Mouse (Mus musculus) hindbrain, postnatal 0 days (tissue): ENCODE measurements around the gene Xlr4c. TPM values are rescaled to one million over a fixed set of nuclear protein-coding genes. Genes with fewer than 3 reads are reported as not detected.

Source experiments
- polyA plus RNA-seq: library from polyadenylated mRNA; unstranded; fragments of >200 nt; fragmentation: Nextera tagmentation; extraction: Ambion mirVana; gene quantifications from 2 replicates; pipeline ENCODE4 v1.2.1, GENCODE M21; 2015
- total RNA-seq: library from RNA; depleted of rRNA; stranded (reverse); fragments of >200 nt; gene quantifications from 2 replicates; pipeline ENCODE4 v1.2.3, GENCODE M21; 2014; rRNA removed

Xlr4c gene
- total and polyA plus RNA-seq, 2 experiments from 2014 or later, result 0.31 TPM; not detected in 1

Other genes with a start within 250 kb of the Xlr4c start
- not detected in 2 replicates for gene Pnma5, start 206.0 kb downstream of the Xlr4c start, total RNA-seq
- gene Pnma5, start 206.0 kb downstream of the Xlr4c start, polyA plus RNA-seq, result 0.23 and 0.33 TPM in 2 replicates
- 10.6 and 15.0 TPM in 2 replicates for gene Pnma3, start 178.3 kb downstream of the Xlr4c start, total RNA-seq
- 5.5 and 5.7 TPM in 2 replicates for gene Pnma3, start 178.3 kb downstream of the Xlr4c start, polyA plus RNA-seq
- not detected in 2 replicates for gene Xlr4a, start 160.7 kb downstream of the Xlr4c start, total RNA-seq
- gene Xlr4a, start 160.7 kb downstream of the Xlr4c start, polyA plus RNA-seq, result 0.35 TPM in 1 of 2 replicates, not detected in the other
- gene Xlr3a, start 146.0 kb downstream of the Xlr4c start, total RNA-seq, result 1.2 and 2.6 TPM in 2 replicates
- gene Xlr3a, start 146.0 kb downstream of the Xlr4c start, polyA plus RNA-seq, result 2.1 and 4.0 TPM in 2 replicates
- gene Gm14685, start 126.1 kb downstream of the Xlr4c start, total RNA-seq, result 0.75 and 2.1 TPM in 2 replicates
- gene Gm14685, start 126.1 kb downstream of the Xlr4c start, polyA plus RNA-seq, result 1.0 and 1.2 TPM in 2 replicates
- gene Xlr5b, start 94.3 kb downstream of the Xlr4c start, total RNA-seq, result not detected in 2 replicates
- gene Xlr5b, start 94.3 kb downstream of the Xlr4c start, polyA plus RNA-seq, result not detected in 2 replicates
- gene DXBay18, start 93.7 kb downstream of the Xlr4c start, total RNA-seq, result 0.05 and 2.1 TPM in 2 replicates
- gene DXBay18, start 93.7 kb downstream of the Xlr4c start, polyA plus RNA-seq, result 0.18 TPM in 1 of 2 replicates, not detected in the other
- gene Spin2d, start 66.1 kb downstream of the Xlr4c start, total RNA-seq, result not detected in 2 replicates
- gene Spin2d, start 66.1 kb downstream of the Xlr4c start, polyA plus RNA-seq, result not detected in 2 replicates
- gene Xlr3b, start 50.9 kb downstream of the Xlr4c start, total RNA-seq, result 4.9 and 5.8 TPM in 2 replicates
- gene Xlr3b, start 50.9 kb downstream of the Xlr4c start, polyA plus RNA-seq, result 7.4 and 15.5 TPM in 2 replicates
- not detected in 2 replicates for gene Xlr4b, start 28.8 kb downstream of the Xlr4c start, total RNA-seq
- 0.26 and 0.63 TPM in 2 replicates for gene Xlr4b, start 28.8 kb downstream of the Xlr4c start, polyA plus RNA-seq
- 36.4 and 40.1 TPM in 2 replicates for gene F8a, start 14.8 kb downstream of the Xlr4c start, total RNA-seq
- gene F8a, start 14.8 kb downstream of the Xlr4c start, polyA plus RNA-seq, result 32.9 and 33.7 TPM in 2 replicates
- gene Xlr3c, start 22.3 kb upstream of the Xlr4c start, total RNA-seq, result not detected in 2 replicates
- gene Xlr3c, start 22.3 kb upstream of the Xlr4c start, polyA plus RNA-seq, result 0.15 and 0.59 TPM in 2 replicates
- not detected in 2 replicates for gene Xlr5a, start 49.8 kb upstream of the Xlr4c start, total RNA-seq
- gene Xlr5a, start 49.8 kb upstream of the Xlr4c start, polyA plus RNA-seq, result not detected in 2 replicates
- not detected in 2 replicates for gene Xlr5c, start 49.8 kb upstream of the Xlr4c start, total RNA-seq
- gene Xlr5c, start 49.8 kb upstream of the Xlr4c start, polyA plus RNA-seq, result not detected in 2 replicates
- gene Gm45015, start 93.7 kb upstream of the Xlr4c start, total RNA-seq, result not detected in 2 replicates
- not detected in 2 replicates for gene Gm45015, start 93.7 kb upstream of the Xlr4c start, polyA plus RNA-seq
- gene Zfp275, start 99.5 kb upstream of the Xlr4c start, total RNA-seq, result 35.8 and 40.2 TPM in 2 replicates
- gene Zfp275, start 99.5 kb upstream of the Xlr4c start, polyA plus RNA-seq, result 5.3 and 5.5 TPM in 2 replicates
- gene Gm18336, start 155.6 kb upstream of the Xlr4c start, total RNA-seq, result 0.14 and 0.16 TPM in 2 replicates
- gene Gm18336, start 155.6 kb upstream of the Xlr4c start, polyA plus RNA-seq, result 0.06 TPM in 1 of 2 replicates, not detected in the other
- gene Zfp92, start 168.0 kb upstream of the Xlr4c start, total RNA-seq, result 4.5 TPM in 2 replicates
- gene Zfp92, start 168.0 kb upstream of the Xlr4c start, polyA plus RNA-seq, result 1.0 and 1.2 TPM in 2 replicates
- not detected in 2 replicates for gene Trex2, start 192.2 kb upstream of the Xlr4c start, total RNA-seq
- gene Trex2, start 192.2 kb upstream of the Xlr4c start, polyA plus RNA-seq, result not detected in 2 replicates
- 22.0 and 33.5 TPM in 2 replicates for gene Haus7, start 215.9 kb upstream of the Xlr4c start, total RNA-seq
- 62.8 and 63.7 TPM in 2 replicates for gene Haus7, start 215.9 kb upstream of the Xlr4c start, polyA plus RNA-seq
- 51.9 and 68.9 TPM in 2 replicates for gene Bgn, start 240.5 kb upstream of the Xlr4c start, total RNA-seq
- gene Bgn, start 240.5 kb upstream of the Xlr4c start, polyA plus RNA-seq, result 17.9 and 23.7 TPM in 2 replicates